Mouse (Mus musculus) embryonic fibroblast, embryonic 13.5 days (primary cell): ENCODE data around the gene Sh3bp4. TPM values are rescaled to one million over a fixed set of nuclear protein-coding genes. Genes with fewer than 3 reads are reported as not detected.

Source experiments
- H3K27ac ChIP-seq: 2 replicates; pipeline ENCODE4 v1.5.1; 2012; ENCODE audit warnings: low read length, control low read depth, inconsistent platforms; ENCODE audit not compliant: insufficient read depth
- H3K4me1 ChIP-seq: 2 replicates; pipeline ENCODE4 v1.6.1; 2011; ENCODE audit warnings: low read length; ENCODE audit not compliant: control insufficient read depth, insufficient read depth
- H3K4me3 ChIP-seq: 2 replicates; pipeline ENCODE4 v1.5.1; 2011; ENCODE audit warnings: mild to moderate bottlenecking, control low read depth, low read length; ENCODE audit not compliant: insufficient read depth
- CTCF ChIP-seq: IDR thresholded peaks from 2 replicates; pipeline ENCODE4 v1.5.1; 2011; ENCODE audit warnings: mild to moderate bottlenecking, control low read depth, low read length, moderate library complexity, borderline replicate concordance; ENCODE audit not compliant: insufficient read depth
- POLR2A ChIP-seq: IDR thresholded peaks from 2 replicates; pipeline ENCODE4 v1.6.1; 2011; ENCODE audit warnings: low read depth, mild to moderate bottlenecking, control low read depth, low read length, moderate library complexity
- polyA plus RNA-seq: library from polyadenylated mRNA; stranded (reverse); fragments of >200 nt; gene quantifications from 2 replicates; pipeline ENCODE4 v1.2.4, GENCODE M21; 2011; ENCODE audit warnings: low read depth; ENCODE audit not compliant: missing spikeins, insufficient read length

Sh3bp4 gene
- polyA plus RNA-seq, 1 experiment, result 19.8 TPM

DNA sequence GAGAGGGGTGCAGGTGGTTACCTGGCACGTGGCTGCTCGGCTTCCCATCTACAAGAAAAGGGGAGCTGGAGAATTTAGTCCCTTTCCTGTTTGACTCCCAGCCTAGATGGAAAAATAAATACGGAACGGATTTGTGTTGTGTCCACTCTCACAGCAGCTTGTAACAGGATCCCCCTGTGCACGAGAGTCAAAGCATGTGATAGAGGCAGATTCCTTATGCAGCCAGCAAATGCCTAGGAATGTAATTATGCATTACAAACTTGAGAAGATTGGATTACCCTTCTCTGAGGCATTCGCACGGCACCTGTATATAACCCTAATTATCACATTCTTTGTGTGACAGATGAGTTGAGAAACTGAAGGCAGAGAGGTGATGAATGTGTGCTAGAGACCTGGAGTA, 94.5 kb downstream of the Sh3bp4 start:
- TF ChIP-seq POLR2A, result no peak
- TF ChIP-seq CTCF, result no peak
- Histone ChIP-seq H3K4me1 (0 out of 2 replicates have a peak, but pooled peaks cover 2% of the 10 kb centered on the region), H3K27ac (no peak overlapping the region), H3K4me3 (no peak overlapping the region)

GRCm38 (mm10) chr1:89166814-89167249, 96.6 kb downstream of the Sh3bp4 start:
- Histone ChIP-seq H3K4me3 (no peak overlapping the region), H3K4me1 (0 out of 2 replicates have a peak, but pooled peaks cover 2% of the 10 kb centered on the region), H3K27ac (no peak overlapping the region)
- no peak for TF ChIP-seq POLR2A

- Histone ChIP-seq H3K4me1 (no peaks in the 10 kb centered on the region), H3K27ac (no peak overlapping the region), H3K4me3 (no peak overlapping the region)
- TF ChIP-seq POLR2A (no peak), CTCF (no peak)
Measured at GRCm38 (mm10) chr1:89171275-89171767, 101.1 kb downstream of the Sh3bp4 start.

DNA sequence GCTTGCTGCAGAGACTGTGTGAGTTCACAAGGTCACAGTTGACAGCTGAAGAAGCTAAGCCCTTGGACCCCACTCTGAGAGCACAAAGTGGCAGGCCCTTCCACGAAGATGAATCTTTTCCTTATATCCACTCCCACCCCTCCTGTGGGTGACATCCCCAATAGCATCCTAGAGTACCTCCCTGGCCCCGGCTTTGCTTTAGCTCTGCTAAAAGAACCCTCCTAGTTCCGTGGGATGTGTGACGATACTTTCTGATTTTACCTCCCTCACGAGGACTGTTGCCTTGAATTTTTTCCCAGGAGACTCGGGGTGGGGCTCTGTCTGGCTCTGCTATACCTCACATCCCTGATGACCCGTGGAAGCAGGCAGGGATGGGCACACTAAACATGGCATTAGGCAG, 104.4 kb downstream of the Sh3bp4 start:
- no peak for TF ChIP-seq POLR2A
- TF ChIP-seq CTCF, result no peak
- H3K4me3 ChIP-seq, result no peak overlapping the region

DNA sequence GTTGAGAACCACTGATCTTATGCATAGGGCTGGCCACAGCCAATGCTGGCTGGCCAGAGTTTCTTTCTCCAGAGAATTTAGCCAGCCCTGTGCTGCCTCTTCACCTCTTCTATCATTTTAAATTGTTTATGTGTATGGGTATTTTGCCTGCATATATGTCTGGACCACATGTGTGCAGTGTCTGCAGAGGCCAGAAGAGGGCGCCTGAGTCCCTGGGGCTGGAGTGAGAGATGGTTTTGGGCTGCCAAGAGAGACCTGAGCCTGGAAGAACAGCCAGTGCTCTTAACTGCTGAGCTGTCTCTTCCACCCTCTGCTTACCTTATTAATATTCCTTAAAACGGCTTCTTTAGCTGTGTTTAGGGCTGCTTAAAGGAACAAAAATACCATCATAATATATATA, 105.1 kb downstream of the Sh3bp4 start:
- Histone ChIP-seq H3K27ac (no peak overlapping the region), H3K4me3 (no peak overlapping the region), H3K4me1 (no peaks in the 10 kb centered on the region)
- TF ChIP-seq CTCF (no peak), POLR2A (no peak)

More for the DNA sequence above, 104.4 kb downstream of the Sh3bp4 start:
- peak overlapping the region; percentile 11; the same call in 1 of the 2 replicates for H3K27ac ChIP-seq
- no peaks in the 10 kb centered on the region for H3K4me1 ChIP-seq

GRCm38 (mm10) chr1:89183261-89183831, 113.1 kb downstream of the Sh3bp4 start:
- no peak overlapping the region for H3K4me3 ChIP-seq
- TF ChIP-seq CTCF (no peak), POLR2A (no peak)
- peaks cover 3% of the 10 kb centered on the region for H3K4me1 ChIP-seq
- H3K27ac ChIP-seq, result no peak overlapping the region

- peaks cover 3% of the 10 kb centered on the region for H3K4me1 ChIP-seq
- no peak overlapping the region for H3K4me3 ChIP-seq
- no peak overlapping the region for H3K27ac ChIP-seq
- TF ChIP-seq POLR2A (no peak), CTCF (no peak)
Measured at GRCm38 (mm10) chr1:89184111-89184785, 114.0 kb downstream of the Sh3bp4 start.

DNA sequence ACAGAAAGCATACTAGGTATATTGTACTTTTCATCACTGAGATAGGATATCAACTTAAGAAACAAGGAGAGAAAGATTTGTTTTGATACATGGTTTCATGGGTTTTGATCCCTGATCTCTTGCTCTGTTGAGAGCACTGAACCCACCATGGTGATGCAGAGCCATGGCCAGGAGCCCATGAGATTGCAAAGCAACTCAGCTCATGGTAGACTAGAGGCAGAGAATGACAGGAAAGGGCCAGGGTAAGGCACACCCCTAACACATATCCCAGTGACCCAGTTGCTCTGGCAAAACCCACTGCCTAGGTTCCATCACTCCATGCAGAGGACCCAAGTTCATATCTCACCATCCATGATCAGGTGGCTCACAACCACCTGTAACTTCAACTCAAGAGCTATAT, 114.6 kb downstream of the Sh3bp4 start:
- H3K4me1 ChIP-seq, result peaks cover 3% of the 10 kb centered on the region
- no peak overlapping the region for H3K27ac ChIP-seq
- no peak overlapping the region for H3K4me3 ChIP-seq
- TF ChIP-seq POLR2A (no peak), CTCF (no peak)

- H3K4me1 ChIP-seq, result peaks cover 3% of the 10 kb centered on the region
- no peak for TF ChIP-seq POLR2A
- no peak for TF ChIP-seq CTCF
- no peak overlapping the region for H3K4me3 ChIP-seq
- H3K27ac ChIP-seq, result no peak overlapping the region
Measured at GRCm38 (mm10) chr1:89187441-89187840, 117.2 kb downstream of the Sh3bp4 start.

DNA sequence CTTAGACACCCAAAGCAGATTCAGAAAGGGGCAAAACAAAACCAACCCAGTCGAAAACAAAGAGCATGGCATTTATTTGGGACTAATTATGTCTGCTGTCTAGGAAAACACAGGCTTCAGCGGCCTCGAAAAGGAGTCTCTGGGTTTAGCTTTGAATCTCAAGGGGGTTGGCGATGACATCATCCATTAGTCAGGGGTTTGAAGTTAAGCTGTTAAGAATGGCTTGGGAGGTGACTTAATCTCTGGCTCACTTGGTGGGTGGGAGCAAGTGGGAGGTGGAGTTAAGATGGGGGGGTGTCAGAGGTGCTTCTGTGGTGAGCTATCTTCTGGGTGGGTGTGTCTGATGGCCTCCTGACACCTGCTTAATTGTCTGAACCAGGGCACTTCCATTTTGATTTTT, 117.9 kb downstream of the Sh3bp4 start:
- Histone ChIP-seq H3K4me1 (peaks cover 3% of the 10 kb centered on the region), H3K4me3 (no peak overlapping the region), H3K27ac (no peak overlapping the region)
- TF ChIP-seq POLR2A (no peak), CTCF (no peak)

DNA sequence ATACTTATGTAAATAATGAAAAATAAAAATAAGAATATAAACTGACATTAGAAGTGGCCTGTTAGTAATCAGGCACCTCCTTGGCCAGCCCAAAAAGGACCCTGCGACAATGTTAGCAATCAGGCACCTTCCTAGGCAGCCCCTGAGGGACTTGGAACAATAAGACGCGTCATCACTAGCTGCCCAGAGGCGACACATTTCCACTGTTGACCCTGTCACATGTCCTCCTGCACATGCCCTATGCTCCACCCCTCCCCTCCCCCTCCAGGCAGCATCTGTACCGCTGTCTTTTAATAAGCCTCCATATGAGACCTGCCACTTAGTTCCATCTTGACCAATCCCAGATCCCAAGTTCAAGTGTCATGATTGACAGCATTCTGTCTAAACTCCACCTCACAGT, 119.0 kb downstream of the Sh3bp4 start:
- TF ChIP-seq POLR2A, result no peak
- no peak for TF ChIP-seq CTCF
- Histone ChIP-seq H3K4me1 (peaks cover 3% of the 10 kb centered on the region), H3K4me3 (no peak overlapping the region), H3K27ac (no peak overlapping the region)
